Mouse (Mus musculus): ENCODE results near the gene U90926. TPM values are rescaled to one million over a fixed set of nuclear protein-coding genes. Genes with fewer than 3 reads are reported as not detected.

U90926 gene
- polyA plus RNA-seq, 1 experiment from 2014 or later = not detected

DNA sequence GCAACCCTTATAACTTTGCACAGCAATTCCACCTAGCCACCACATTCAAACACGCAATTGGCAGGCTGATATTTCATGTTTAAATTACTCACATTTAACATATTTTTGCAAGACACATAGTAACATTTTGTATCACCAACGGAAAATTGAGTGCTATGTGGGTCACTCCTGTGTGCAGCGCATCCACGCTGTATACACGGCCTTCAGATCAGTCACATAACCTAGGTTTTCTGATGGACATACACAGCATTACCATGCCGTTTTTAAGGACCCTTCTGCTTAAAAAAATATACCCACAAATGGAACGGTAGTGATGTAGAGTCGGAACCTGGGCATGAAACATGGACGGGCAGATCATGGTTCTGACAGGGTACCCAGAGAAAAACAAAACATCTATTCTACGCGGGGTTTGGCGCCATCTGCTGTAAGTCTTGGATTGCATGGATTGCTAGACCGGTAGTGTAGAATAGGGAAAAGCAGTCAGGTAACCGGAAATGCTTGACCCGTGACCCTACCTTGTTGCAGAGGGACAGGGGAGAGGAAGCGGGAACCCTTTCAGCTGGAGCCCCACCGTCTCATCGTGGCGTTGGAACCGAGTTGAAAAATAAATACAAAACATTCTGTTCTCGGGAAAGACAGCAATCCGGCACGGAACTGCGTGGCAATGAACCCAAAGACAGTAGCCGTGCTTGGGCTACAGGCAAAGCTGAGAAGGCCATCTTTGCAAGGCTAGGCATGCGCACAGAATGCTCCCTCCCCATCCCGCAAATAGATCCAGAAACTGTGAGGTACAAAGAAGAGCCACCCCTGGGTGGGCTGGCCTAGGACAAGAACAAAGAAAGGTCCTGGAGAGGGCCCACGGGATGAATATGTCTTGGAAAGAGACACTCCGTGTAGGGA is 24.4 kb upstream of the U90926 start:
- Histone ChIP-seq H3K9me3 (no peaks in the 10 kb centered on the region), H3K4me1 (replicated peaks) (no peaks in the 10 kb centered on the region), H3K27ac (replicated peaks) (no peak overlapping the region), H3K4me2 (peak overlapping the region; percentile 24), H3K36me3 (no peaks in the 10 kb centered on the region), H3K4me3 (no peak overlapping the region), H3K9ac (no peak overlapping the region), H3K27me3 (no peaks in the 10 kb centered on the region)
- ATAC-seq (ENCODE audit: low read depth) = peak; percentile 77
- 51% methylated on average over 29 of the region's 29 CpGs for WGBS

DNA sequence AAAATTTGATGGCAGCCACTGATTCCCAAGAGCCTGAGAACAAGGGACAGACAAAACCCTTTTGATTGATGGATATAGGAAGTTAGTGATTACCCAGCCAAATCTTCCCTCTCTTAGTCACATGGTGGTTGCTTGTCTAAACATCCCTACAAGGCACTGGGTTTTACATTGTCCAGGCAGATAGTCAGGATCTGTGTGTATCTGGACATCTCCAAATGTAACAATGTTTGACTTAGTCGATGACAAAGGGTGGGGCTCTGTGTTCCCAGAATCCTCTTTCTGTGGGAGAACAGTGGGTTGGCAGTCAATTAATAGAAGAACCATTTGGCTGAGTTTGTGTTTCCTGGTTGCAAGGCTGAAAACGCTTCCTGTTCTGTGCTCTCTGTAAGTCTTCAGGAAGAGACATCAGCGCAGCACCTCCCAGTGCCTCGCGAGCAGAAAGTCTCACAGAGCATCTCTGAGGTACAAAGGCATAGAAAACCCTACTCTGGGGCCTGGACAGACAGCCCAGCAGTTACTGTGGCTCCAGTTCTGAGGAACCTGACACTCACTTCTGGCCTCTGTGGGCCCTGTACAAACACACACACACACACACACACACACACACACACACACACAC is 19.8 kb upstream of the U90926 start:
- H3K9ac ChIP-seq = no peak overlapping the region
- 76% methylated on average over 5 of the region's 5 CpGs for WGBS
- H3K27ac ChIP-seq (replicated peaks) = no peak overlapping the region
- H3K4me2 ChIP-seq = no peak overlapping the region
- no peaks in the 10 kb centered on the region for H3K9me3 ChIP-seq
- no peak for ATAC-seq (ENCODE audit: low read depth)
- H3K4me1 ChIP-seq (replicated peaks) = no peaks in the 10 kb centered on the region
- no peaks in the 10 kb centered on the region for H3K36me3 ChIP-seq
- H3K27me3 ChIP-seq = no peaks in the 10 kb centered on the region
- H3K4me3 ChIP-seq = no peak overlapping the region

DNA sequence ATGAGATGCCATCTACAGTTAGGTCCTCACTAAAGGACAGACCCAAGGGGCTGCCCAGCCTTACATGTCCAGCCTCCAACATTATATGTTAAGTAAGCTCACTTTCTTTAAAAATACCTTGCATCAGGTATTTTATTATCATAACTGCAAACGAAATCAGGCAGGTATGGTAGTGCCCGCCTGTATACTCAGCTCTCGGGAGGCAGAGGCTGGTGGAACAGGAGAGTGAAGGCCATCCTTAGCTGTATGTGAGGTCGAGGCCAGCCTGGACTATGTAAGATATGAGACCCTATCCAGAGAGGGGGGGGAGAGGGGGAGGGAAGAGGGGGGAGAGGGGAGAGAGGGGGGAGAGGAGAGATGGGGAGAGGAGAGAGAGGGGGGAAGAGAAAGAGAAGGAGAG is 18.2 kb upstream of the U90926 start:
- no peaks in the 10 kb centered on the region for H3K9me3 ChIP-seq
- no peaks in the 10 kb centered on the region for H3K4me1 ChIP-seq (replicated peaks)
- no peak overlapping the region for H3K4me3 ChIP-seq
- no peaks in the 10 kb centered on the region for H3K27me3 ChIP-seq
- H3K4me2 ChIP-seq = no peak overlapping the region
- H3K9ac ChIP-seq = no peak overlapping the region
- WGBS = 80% methylated on average over 4 of the region's 4 CpGs
- no peak overlapping the region for H3K27ac ChIP-seq (replicated peaks)
- ATAC-seq (ENCODE audit: low read depth) = no peak
- H3K36me3 ChIP-seq = no peaks in the 10 kb centered on the region

DNA sequence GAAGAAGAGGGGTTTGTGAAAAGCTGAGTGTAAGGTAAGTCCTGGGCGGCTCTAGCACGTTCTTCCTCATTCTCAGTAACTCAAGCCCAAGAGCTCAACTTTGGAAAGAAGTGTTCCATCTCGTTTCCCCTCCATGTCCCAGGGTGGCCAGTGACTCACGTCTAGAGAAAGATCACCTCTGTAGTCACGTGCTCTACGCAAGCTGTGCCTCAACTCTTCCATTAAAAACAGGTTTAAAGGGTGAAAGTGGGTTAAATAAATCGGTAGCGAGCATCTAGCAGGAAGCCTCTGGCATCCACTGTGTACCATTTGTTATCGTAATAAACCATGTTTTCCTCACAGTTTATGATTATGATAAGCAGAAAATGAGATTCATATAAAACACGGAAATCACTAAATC is 16.6 kb upstream of the U90926 start:
- H3K4me2 ChIP-seq = no peak overlapping the region
- H3K9me3 ChIP-seq = no peaks in the 10 kb centered on the region
- ATAC-seq (ENCODE audit: low read depth) = no peak
- H3K4me1 ChIP-seq (replicated peaks) = no peaks in the 10 kb centered on the region
- 87% methylated on average over 10 of the region's 10 CpGs for WGBS
- H3K27me3 ChIP-seq = no peaks in the 10 kb centered on the region
- H3K4me3 ChIP-seq = no peak overlapping the region
- no peak overlapping the region for H3K27ac ChIP-seq (replicated peaks)
- H3K36me3 ChIP-seq = no peaks in the 10 kb centered on the region
- H3K9ac ChIP-seq = no peak overlapping the region

DNA sequence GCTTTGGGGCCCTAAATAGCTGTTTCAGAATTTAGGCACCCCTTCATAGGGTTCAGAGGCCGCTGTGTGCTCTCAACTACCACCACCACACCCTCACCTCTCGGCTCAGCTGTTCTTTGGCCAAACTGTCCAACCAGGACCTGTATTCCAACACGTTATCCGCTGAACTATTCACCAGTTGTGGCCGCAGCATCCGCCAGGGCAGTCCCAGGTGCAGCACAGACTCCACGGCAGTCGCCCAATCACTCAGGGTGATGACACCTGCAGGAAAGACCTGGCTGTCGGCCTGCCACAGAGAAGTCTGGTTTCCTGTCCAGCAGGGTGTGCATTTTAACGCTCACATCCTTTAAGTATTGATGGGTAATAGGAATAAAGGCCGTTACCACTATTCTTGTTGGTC is 15.1 kb upstream of the U90926 start:
- Histone ChIP-seq H3K27ac (replicated peaks) (no peak overlapping the region), H3K4me1 (replicated peaks) (no peaks in the 10 kb centered on the region), H3K27me3 (no peaks in the 10 kb centered on the region), H3K9ac (no peak overlapping the region), H3K36me3 (no peaks in the 10 kb centered on the region), H3K4me3 (no peak overlapping the region), H3K4me2 (no peak overlapping the region), H3K9me3 (no peaks in the 10 kb centered on the region)
- ATAC-seq (ENCODE audit: low read depth) = no peak
- WGBS = 88% methylated on average over 11 of the region's 11 CpGs

DNA sequence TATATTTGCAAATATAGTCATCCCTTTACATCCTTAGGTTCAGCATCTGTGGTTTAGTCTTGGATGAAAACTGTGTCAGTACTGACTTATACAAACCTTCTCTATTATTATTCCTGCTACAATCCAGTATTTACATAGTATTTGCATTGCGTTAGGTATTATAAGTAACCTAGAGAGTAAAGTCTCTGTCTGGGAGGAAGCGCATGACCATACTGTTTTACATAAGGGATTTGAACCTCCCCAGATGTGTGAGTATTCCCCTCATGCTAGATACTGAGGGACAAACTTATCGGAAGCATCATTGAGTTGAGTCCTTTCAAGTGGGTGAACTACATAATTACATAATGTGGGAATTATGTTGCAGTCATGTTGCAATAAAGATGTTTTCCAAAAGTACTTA is 14.3 kb upstream of the U90926 start:
- no peaks in the 10 kb centered on the region for H3K4me1 ChIP-seq (replicated peaks)
- WGBS = 96% methylated on average over 3 of the region's 3 CpGs
- H3K9ac ChIP-seq = no peak overlapping the region
- H3K4me2 ChIP-seq = no peak overlapping the region
- no peaks in the 10 kb centered on the region for H3K36me3 ChIP-seq
- H3K27ac ChIP-seq (replicated peaks) = no peak overlapping the region
- no peak for ATAC-seq (ENCODE audit: low read depth)
- H3K27me3 ChIP-seq = no peaks in the 10 kb centered on the region
- no peak overlapping the region for H3K4me3 ChIP-seq
- no peaks in the 10 kb centered on the region for H3K9me3 ChIP-seq

DNA sequence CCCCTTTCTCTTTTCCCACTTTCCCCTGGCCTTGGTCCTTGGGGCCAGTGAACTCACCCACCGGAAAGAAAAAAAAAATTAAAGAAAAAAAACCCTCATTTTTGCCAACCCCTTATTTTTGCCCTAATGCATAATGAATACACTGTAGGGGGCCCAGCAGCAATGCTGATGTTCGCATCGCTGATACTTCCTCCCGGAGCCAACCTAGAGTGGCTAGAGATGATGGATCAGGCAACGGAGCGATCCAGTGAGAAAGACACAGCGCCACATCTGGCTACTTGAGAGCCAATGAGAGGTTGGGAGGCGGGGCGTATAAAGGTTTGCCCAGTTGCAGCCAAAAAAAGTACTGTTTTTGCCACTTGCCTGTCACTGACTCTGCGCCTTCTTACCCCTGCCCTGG is 13.6 kb upstream of the U90926 start:
- Histone ChIP-seq H3K9me3 (no peaks in the 10 kb centered on the region), H3K4me2 (no peak overlapping the region), H3K27me3 (no peaks in the 10 kb centered on the region), H3K9ac (no peak overlapping the region), H3K4me3 (no peak overlapping the region), H3K36me3 (no peaks in the 10 kb centered on the region), H3K27ac (replicated peaks) (no peak overlapping the region), H3K4me1 (replicated peaks) (no peaks in the 10 kb centered on the region)
- WGBS = 48% methylated on average over 10 of the region's 10 CpGs
- ATAC-seq (ENCODE audit: low read depth) = no peak

DNA sequence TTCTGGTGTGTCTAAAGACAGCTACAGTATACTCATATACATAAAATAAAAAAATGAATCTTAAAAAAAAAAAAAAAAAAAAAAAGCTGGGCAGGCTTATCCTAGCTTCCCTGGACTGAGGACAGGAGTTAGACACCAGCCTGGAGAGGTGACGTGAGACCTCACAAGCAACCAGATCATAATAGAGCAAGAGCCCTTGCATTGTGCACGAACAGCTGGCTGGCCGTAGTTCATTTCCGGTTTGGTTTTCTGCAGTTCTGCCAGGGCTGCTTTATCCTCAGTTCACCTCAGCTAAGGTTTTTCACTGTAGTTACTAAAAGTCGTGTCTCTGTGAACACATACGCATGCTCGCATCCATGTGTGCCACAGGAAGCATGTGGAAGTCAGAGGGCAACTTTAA is 12.6 kb upstream of the U90926 start:
- no peaks in the 10 kb centered on the region for H3K27me3 ChIP-seq
- H3K9me3 ChIP-seq = no peaks in the 10 kb centered on the region
- no peak overlapping the region for H3K4me2 ChIP-seq
- H3K36me3 ChIP-seq = no peaks in the 10 kb centered on the region
- H3K27ac ChIP-seq (replicated peaks) = no peak overlapping the region
- no peak overlapping the region for H3K4me3 ChIP-seq
- no peaks in the 10 kb centered on the region for H3K4me1 ChIP-seq (replicated peaks)
- 94% methylated on average over 7 of the region's 7 CpGs for WGBS
- no peak for ATAC-seq (ENCODE audit: low read depth)
- H3K9ac ChIP-seq = no peak overlapping the region

DNA sequence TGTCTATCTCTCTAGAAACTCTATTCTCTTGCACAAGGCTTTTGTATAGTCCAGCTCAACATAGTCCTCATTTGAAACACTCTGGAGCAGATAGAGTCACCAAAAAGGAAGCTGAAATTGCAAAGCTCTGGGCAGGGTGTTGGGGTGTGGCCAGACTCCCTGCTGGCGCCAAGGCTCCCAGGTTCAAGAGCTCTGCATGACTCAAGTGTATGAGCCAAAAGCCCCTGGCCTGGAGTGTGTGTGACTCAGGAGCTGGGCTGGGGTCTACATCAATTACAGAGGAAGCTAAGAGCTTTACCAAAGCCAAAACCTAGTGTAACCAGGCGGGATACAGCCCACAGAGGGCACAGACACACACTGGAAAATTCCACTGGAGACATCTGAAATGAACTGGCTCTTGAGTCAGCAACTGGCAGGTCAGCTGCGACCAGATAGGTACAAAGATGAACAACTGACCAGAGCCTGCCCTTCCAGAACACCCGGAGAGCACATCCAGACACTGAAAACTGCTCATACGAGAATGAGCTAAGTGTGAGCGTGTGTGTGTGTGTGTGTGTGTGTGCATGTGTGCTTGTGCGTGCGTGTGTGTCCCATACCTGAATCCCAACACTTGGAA is 5.2 kb upstream of the U90926 start:
- Histone ChIP-seq H3K4me1 (replicated peaks) (peaks cover 9% of the 10 kb centered on the region; the same call in 1 of the 2 replicates), H3K4me3 (no peak overlapping the region), H3K4me2 (no peak overlapping the region), H3K27ac (replicated peaks) (no peak overlapping the region), H3K9me3 (no peaks in the 10 kb centered on the region), H3K9ac (no peak overlapping the region), H3K27me3 (no peaks in the 10 kb centered on the region), H3K36me3 (no peaks in the 10 kb centered on the region)
- ATAC-seq (ENCODE audit: low read depth) = no peak
- 91% methylated on average over 8 of the region's 8 CpGs for WGBS

DNA sequence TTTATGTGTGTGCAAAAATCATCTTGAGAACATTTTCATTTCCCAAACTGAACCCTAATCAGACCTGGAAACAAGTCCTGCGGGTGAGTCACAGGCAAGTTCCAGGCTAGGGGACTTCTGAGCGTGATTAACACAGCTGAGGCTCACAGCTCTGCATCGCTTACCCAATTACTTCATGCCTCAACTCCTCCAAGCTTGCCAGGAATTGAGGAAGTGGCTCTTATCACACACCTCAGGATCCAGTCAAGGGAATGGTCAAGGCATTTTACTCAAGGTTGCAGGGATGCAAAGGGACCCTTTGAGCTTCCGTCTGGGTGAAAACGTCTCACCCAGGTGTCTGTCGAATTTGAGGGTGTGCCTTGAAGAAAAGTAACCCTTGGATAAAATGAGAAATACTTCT is 4.6 kb upstream of the U90926 start:
- no peak overlapping the region for H3K4me3 ChIP-seq
- H3K36me3 ChIP-seq = no peaks in the 10 kb centered on the region
- H3K4me2 ChIP-seq = no peak overlapping the region
- H3K9me3 ChIP-seq = no peaks in the 10 kb centered on the region
- ATAC-seq (ENCODE audit: low read depth) = no peak
- no peak overlapping the region for H3K27ac ChIP-seq (replicated peaks)
- 76% methylated on average over 6 of the region's 6 CpGs for WGBS
- no peaks in the 10 kb centered on the region for H3K27me3 ChIP-seq
- no peak overlapping the region for H3K9ac ChIP-seq
- peaks cover 9% of the 10 kb centered on the region; the same call in 1 of the 2 replicates for H3K4me1 ChIP-seq (replicated peaks)

DNA sequence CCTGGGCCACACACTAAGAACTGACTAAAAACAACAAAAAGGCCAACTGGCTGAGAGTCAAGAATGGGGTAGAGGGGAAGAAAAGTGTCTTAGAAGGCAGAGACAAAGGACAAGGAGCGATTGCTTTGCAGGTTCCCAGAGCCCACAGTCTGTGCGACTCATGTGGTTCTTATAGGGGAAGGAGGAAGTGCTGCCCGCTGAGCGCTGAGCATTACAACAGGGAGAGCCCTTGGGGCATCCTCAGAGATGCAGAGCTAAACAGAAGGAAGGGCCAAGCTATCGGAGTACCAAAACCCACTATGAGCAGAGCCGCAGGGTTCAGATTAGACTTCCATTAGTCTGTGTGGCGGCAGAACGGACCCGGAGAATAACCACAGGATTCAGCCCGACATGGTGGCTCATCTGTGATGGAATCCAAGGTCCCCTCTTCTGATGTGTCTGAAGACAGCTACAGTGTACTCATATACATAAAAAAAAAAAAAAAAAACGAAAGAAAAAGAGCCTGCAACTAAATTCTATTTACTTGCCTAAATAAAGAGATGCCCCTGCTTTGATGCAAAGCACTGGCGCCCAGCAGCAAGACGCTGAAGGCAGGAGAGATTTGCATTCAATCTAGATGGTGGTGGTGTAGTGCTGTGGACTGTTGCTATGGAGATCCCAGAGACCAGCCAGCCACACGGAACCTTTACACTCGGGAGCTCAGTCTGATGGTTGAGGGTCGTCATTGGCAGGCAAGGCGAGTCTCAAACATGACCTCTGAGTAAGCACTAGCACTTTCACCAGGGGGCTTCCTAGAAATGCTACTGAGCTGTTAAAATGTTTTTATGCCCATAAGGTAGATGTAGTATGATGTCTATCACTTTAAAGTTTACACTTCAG is 3.9 kb upstream of the U90926 start:
- no peaks in the 10 kb centered on the region for H3K9me3 ChIP-seq
- H3K4me3 ChIP-seq = no peak overlapping the region
- H3K36me3 ChIP-seq = no peaks in the 10 kb centered on the region
- WGBS = 43% methylated on average over 17 of the region's 17 CpGs
- H3K27me3 ChIP-seq = no peaks in the 10 kb centered on the region
- no peak overlapping the region; the same call in 1 of the 2 replicates for H3K27ac ChIP-seq (replicated peaks)
- peaks cover 9% of the 10 kb centered on the region; the same call in 1 of the 2 replicates for H3K4me1 ChIP-seq (replicated peaks)
- ATAC-seq (ENCODE audit: low read depth) = peak; percentile 86
- H3K4me2 ChIP-seq = no peak overlapping the region
- H3K9ac ChIP-seq = no peak overlapping the region

DNA sequence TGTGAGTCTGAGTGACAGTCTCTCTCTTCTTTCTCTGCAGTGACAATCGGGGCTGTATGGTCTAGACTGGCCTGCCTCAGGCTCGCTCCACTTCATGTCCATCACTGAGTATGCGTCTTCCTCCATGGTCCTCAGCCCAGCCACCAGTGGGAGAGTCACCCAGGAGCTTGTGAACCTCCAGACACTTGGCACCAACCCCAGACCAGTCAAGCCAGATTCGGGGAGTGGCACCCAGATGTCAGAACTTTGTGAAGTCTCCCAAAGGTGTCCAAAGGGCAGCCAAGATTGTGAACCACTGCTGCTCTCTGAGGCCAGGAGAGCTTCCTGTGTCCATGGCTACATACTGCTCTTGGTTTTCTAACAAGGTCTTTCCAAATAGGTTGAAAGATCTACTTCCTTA is 3.0 kb downstream of the U90926 start:
- Histone ChIP-seq H3K4me2 (no peak overlapping the region), H3K4me3 (no peak overlapping the region), H3K4me1 (replicated peaks) (no peaks in the 10 kb centered on the region), H3K27ac (replicated peaks) (no peak overlapping the region), H3K27me3 (no peaks in the 10 kb centered on the region), H3K9ac (no peak overlapping the region), H3K36me3 (no peaks in the 10 kb centered on the region), H3K9me3 (no peaks in the 10 kb centered on the region)
- WGBS = 96% methylated on average over 4 of the region's 4 CpGs
- no peak for ATAC-seq (ENCODE audit: low read depth)
